Mouse (Mus musculus): ENCODE data around the gene Psmc3ip.

The Psmc3ip gene

GRCm38 (mm10) chr11:101052751-101053473, 42.3 kb downstream of the Psmc3ip start:
- in situ Hi-C loops (cut with MboI), result no loop called here

- in situ Hi-C loops (cut with MboI), result no loop called here
Measured at GRCm38 (mm10) chr11:101051617-101052016, 43.6 kb downstream of the Psmc3ip start.

- in situ Hi-C loops (cut with MboI), result no loop called here
Measured at GRCm38 (mm10) chr11:101051051-101051493, 44.2 kb downstream of the Psmc3ip start.

- in situ Hi-C loops (cut with MboI), result no loop called here
Measured at GRCm38 (mm10) chr11:101050359-101050758, 44.9 kb downstream of the Psmc3ip start.

GRCm38 (mm10) chr11:101047502-101047901, 47.7 kb downstream of the Psmc3ip start:
- in situ Hi-C loops (cut with MboI), result no loop called here

DNA sequence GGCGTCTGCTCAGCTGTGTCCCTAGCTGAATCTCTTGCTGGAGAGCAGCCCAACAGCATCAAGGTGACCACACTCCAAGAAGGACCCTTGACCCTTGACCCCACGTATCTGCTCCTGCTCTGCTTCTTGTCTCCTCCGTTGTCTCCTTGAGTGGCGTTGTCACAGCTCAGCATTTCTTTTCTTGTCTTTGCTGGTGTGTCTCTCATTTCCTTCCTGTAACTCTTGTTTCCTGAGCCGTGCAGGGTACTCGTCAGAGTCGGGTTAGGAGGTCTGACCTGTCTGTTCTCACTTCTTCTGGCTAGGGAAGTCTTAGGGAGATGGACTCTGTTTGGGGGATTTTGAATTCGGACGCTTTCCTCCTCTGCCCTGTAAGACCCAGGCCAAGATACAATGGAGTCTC, 48.8 kb downstream of the Psmc3ip start:
- in situ Hi-C loops (cut with MboI), result no loop called here

- in situ Hi-C loops (cut with MboI), result no loop called here
Measured at GRCm38 (mm10) chr11:101045826-101046225, 49.4 kb downstream of the Psmc3ip start.
